Mouse (Mus musculus) neural tube, embryonic 15.5 days (tissue): ENCODE measurements at regions not wholly inside any gene's neighbourhood (a gene's known extent, or its start where the extent isn't known, plus 50 kb on each side); places are given as distances from the start of the nearest gene placed in this dataset.

Experiments used
- ATAC-seq: fragments of 200-750 bp; cut with Nextera tagmentation; 2 replicates; pipeline ENCODE4 v1.8.0; 2017; ENCODE audit warnings: mild to moderate bottlenecking, moderate TSS enrichment, moderate library complexity; ENCODE audit not compliant: low FRiP score
- H3K27ac ChIP-seq: fragments of 300-500 bp; sonication (generic); replicated peaks from 2 replicates; pipeline ENCODE4 v1.5.1; 2015; ENCODE audit warnings: mild to moderate bottlenecking, inconsistent platforms
- H3K27me3 ChIP-seq: fragments of 300-500 bp; sonication (generic); replicated peaks from 2 replicates; pipeline ENCODE4 v1.6.1; 2015; ENCODE audit warnings: inconsistent platforms
- H3K36me3 ChIP-seq: fragments of 300-500 bp; sonication (generic); 2 replicates; pipeline ENCODE4 v1.6.1; 2015; ENCODE audit warnings: inconsistent platforms
- H3K4me1 ChIP-seq: fragments of 300-500 bp; sonication (generic); 2 replicates; pipeline ENCODE4 v1.6.1; 2015; ENCODE audit warnings: inconsistent platforms
- H3K4me2 ChIP-seq: fragments of 300-500 bp; sonication (generic); 2 replicates; pipeline ENCODE4 v1.6.1; 2015; ENCODE audit warnings: inconsistent platforms, mild to moderate bottlenecking, moderate library complexity
- H3K4me3 ChIP-seq: fragments of 300-500 bp; sonication (generic); replicated peaks from 2 replicates; pipeline ENCODE4 v1.5.1; 2015; ENCODE audit warnings: mild to moderate bottlenecking, inconsistent platforms
- H3K9ac ChIP-seq: fragments of 300-500 bp; sonication (generic); replicated peaks from 2 replicates; pipeline ENCODE4 v1.6.1; 2015; ENCODE audit warnings: mild to moderate bottlenecking, inconsistent platforms
- H3K9me3 ChIP-seq: fragments of 300-500 bp; sonication (generic); replicated peaks from 2 replicates; pipeline ENCODE4 v1.6.1; 2016; ENCODE audit warnings: inconsistent platforms
- WGBS: fragments of 180-500 bp; shearing (Covaris S2); methylation state at CpG from one replicate; pipeline ENCODE4 v1.1.7; 2015; ENCODE audit warnings: mixed read lengths; 5-methylcytosine and 5-hydroxymethylcytosine counted together

DNA sequence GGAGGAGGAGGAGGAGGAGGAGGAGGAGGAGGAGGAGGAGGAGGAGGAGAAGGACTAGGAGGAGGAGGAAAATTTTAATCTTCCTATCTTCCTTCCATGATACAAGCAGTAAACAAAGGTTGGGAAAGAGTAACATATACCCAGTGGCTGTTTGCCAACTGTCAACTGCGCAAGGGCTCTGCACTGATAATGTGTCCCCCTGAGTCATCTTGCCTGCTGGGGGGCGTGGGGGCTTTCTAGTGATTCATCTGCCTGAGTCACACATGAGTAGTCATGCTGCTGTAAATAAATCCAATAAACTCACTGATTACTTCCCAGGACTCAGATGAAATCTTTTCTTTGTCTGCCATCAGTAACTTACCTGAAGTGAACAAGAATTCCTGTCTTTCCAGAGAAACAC is 110.2 kb downstream of the Tusc1 start:
- H3K4me3 ChIP-seq, result no peak overlapping the region
- WGBS, result 81% methylated on average over 2 of the region's 2 CpGs
- no peak overlapping the region for H3K27ac ChIP-seq
- H3K36me3 ChIP-seq, result no peaks in the 10 kb centered on the region
- no peak for ATAC-seq
- H3K4me2 ChIP-seq, result no peak overlapping the region
- H3K9ac ChIP-seq, result no peak overlapping the region
- H3K4me1 ChIP-seq, result no peaks in the 10 kb centered on the region
- no peaks in the 10 kb centered on the region for H3K9me3 ChIP-seq
- H3K27me3 ChIP-seq, result no peaks in the 10 kb centered on the region

GRCm38 (mm10) chr4:93220747-93221146 is 114.6 kb downstream of the Tusc1 start:
- H3K27ac ChIP-seq, result no peak overlapping the region
- WGBS, result 51% methylated on average over 4 of the region's 4 CpGs
- H3K4me1 ChIP-seq, result no peaks in the 10 kb centered on the region
- no peaks in the 10 kb centered on the region for H3K27me3 ChIP-seq
- H3K4me3 ChIP-seq, result no peak overlapping the region
- H3K9me3 ChIP-seq, result no peaks in the 10 kb centered on the region
- no peak overlapping the region for H3K9ac ChIP-seq
- H3K36me3 ChIP-seq, result no peaks in the 10 kb centered on the region
- ATAC-seq, result no peak
- H3K4me2 ChIP-seq, result no peak overlapping the region

- Histone ChIP-seq H3K9me3 (no peaks in the 10 kb centered on the region), H3K9ac (no peak overlapping the region), H3K27me3 (no peaks in the 10 kb centered on the region), H3K27ac (no peak overlapping the region), H3K4me2 (no peak overlapping the region), H3K36me3 (no peaks in the 10 kb centered on the region), H3K4me3 (no peak overlapping the region), H3K4me1 (no peaks in the 10 kb centered on the region)
- ATAC-seq, result no peak
- 91% methylated on average over 2 of the region's 2 CpGs for WGBS
These were observed 126.9 kb downstream of the Tusc1 start for GRCm38 (mm10) chr4:93208399-93208798.

DNA sequence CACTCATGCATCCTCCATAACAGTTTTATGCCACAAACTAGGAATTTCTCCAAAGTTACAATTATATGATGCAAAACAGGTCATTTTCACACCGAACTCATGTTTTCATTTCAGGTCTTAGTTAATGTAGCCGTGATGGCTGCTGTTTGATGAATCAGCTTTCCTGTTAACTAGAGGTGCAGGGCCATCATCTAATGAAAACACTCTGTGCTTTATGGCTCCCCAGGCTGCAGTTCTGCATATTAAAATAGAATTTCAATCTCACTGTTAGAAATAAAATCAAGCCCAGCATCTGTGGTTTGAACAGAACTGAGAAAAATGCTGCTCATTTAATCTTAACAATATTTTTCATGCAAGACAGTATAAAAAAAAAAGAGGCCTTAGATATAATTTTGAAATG is 135.5 kb downstream of the Tusc1 start:
- no peak overlapping the region for H3K27ac ChIP-seq
- H3K36me3 ChIP-seq, result no peaks in the 10 kb centered on the region
- ATAC-seq, result peak; percentile 50; the same call in 1 of the 2 replicates
- no peak overlapping the region for H3K9ac ChIP-seq
- no peak overlapping the region for H3K4me2 ChIP-seq
- H3K27me3 ChIP-seq, result no peaks in the 10 kb centered on the region
- no peaks in the 10 kb centered on the region for H3K9me3 ChIP-seq
- WGBS, result 22% methylated on average over 2 of the region's 2 CpGs
- H3K4me3 ChIP-seq, result no peak overlapping the region
- no peaks in the 10 kb centered on the region for H3K4me1 ChIP-seq

DNA sequence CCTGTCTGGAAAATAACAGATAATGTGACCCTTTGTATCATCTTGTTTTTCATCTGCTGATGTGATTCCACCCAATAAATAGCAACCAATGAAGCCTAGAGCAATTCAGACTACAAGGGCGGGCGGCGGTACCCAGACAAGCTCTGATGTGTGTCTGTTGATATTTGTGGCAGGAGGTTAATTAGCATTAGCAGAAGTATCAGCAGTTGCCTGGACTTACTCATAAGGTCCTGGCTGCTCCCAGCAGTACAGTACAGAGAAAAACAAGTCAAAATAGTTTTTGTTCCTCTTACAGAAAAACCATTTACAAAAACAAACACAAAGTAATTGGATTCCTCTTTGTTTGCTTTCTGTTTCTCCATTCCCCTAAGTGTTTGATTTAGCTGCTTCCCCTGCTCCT is 151.0 kb downstream of the Tusc1 start:
- Histone ChIP-seq H3K4me3 (no peak overlapping the region), H3K9me3 (0 out of 2 replicates have a peak, but pooled peaks cover 5% of the 10 kb centered on the region), H3K27ac (no peak overlapping the region), H3K4me2 (no peak overlapping the region), H3K4me1 (no peaks in the 10 kb centered on the region), H3K36me3 (no peaks in the 10 kb centered on the region), H3K9ac (no peak overlapping the region), H3K27me3 (no peaks in the 10 kb centered on the region)
- WGBS, result 53% methylated on average over 3 of the region's 3 CpGs
- ATAC-seq, result no peak
